Mouse (Mus musculus) megakaryocyte progenitor cell, adult 5-6 weeks (primary cell): ENCODE results near the gene Cdk1. TPM values are rescaled to one million over a fixed set of nuclear protein-coding genes. Genes with fewer than 3 reads are reported as not detected.

Experiments used
- ATAC-seq: replicated peaks from 2 replicates; pipeline ENCODE4 v1.8.0; 2016; ENCODE audit warnings: mild to moderate bottlenecking, moderate TSS enrichment, inconsistent platforms; ENCODE audit not compliant: poor library complexity
- total RNA-seq, 2 experiments: library from RNA; stranded (forward) in 1 of 2; stranded (reverse) in 1 of 2; fragments of 157-497, 149-512 nt in 1 of 2; fragments of 200-1000 nt in 1 of 2; gene quantifications; 2 replicates each; pipeline versions ENCODE4 v1.2.3 to v1.2.4; 2015 to 2017

Gene Cdk1
- total RNA-seq, 2 experiments from 2014 or later: 118 to 278 TPM

GRCm38 (mm10) chr10:69351071-69351841, 1.5 kb downstream of the Cdk1 start:
- peak; percentile 38 for ATAC-seq

- ATAC-seq: no peak
Measured at GRCm38 (mm10) chr10:69348206-69348605, 4.5 kb downstream of the Cdk1 start.

GRCm38 (mm10) chr10:69342328-69342727, 10.4 kb downstream of the Cdk1 start:
- no peak for ATAC-seq

GRCm38 (mm10) chr10:69341570-69342227, 11.0 kb downstream of the Cdk1 start:
- ATAC-seq: no peak

GRCm38 (mm10) chr10:69340001-69340400, 12.7 kb downstream of the Cdk1 start:
- ATAC-seq: no peak

GRCm38 (mm10) chr10:69336219-69336618, 16.5 kb downstream of the Cdk1 start:
- ATAC-seq: no peak

GRCm38 (mm10) chr10:69335611-69336010, 17.1 kb downstream of the Cdk1 start:
- no peak for ATAC-seq

- ATAC-seq: no peak
Measured at GRCm38 (mm10) chr10:69335195-69335536, 17.6 kb downstream of the Cdk1 start.

- no peak for ATAC-seq
Measured at GRCm38 (mm10) chr10:69334271-69335194, 18.2 kb downstream of the Cdk1 start.

- no peak for ATAC-seq
Measured at GRCm38 (mm10) chr10:69333212-69333611, 19.5 kb downstream of the Cdk1 start.

GRCm38 (mm10) chr10:69331231-69331630, 21.5 kb downstream of the Cdk1 start:
- no peak for ATAC-seq

GRCm38 (mm10) chr10:69328656-69329046, 24.1 kb downstream of the Cdk1 start:
- ATAC-seq: peak; percentile 81

GRCm38 (mm10) chr10:69328029-69328655, 24.6 kb downstream of the Cdk1 start:
- no peak for ATAC-seq

GRCm38 (mm10) chr10:69327362-69327761, 25.4 kb downstream of the Cdk1 start:
- no peak for ATAC-seq

- no peak for ATAC-seq
Measured at GRCm38 (mm10) chr10:69326433-69326832, 26.3 kb downstream of the Cdk1 start.

- ATAC-seq: no peak
Measured at GRCm38 (mm10) chr10:69324816-69325215, 27.9 kb downstream of the Cdk1 start.

GRCm38 (mm10) chr10:69323986-69324385, 28.8 kb downstream of the Cdk1 start:
- ATAC-seq: no peak

- no peak for ATAC-seq
Measured at GRCm38 (mm10) chr10:69321519-69322035, 31.2 kb downstream of the Cdk1 start.

GRCm38 (mm10) chr10:69320667-69321518, 31.8 kb downstream of the Cdk1 start:
- peak; percentile 98 for ATAC-seq

- no peak for ATAC-seq
Measured at GRCm38 (mm10) chr10:69318514-69318913, 34.2 kb downstream of the Cdk1 start.
